Mouse (Mus musculus): ENCODE data around the gene Cuedc1. TPM values are rescaled to one million over a fixed set of nuclear protein-coding genes. Genes with fewer than 3 reads are reported as not detected.

Gene Cuedc1
- polyA plus RNA-seq, 1 experiment from 2014 or later, result 49.0 TPM

- peak; percentile 80 for ATAC-seq (ENCODE audit: low FRiP score)
These were observed 117.3 kb downstream of the Cuedc1 start for GRCm38 (mm10) chr11:88214881-88215831.

GRCm38 (mm10) chr11:88216231-88216685 is 118.4 kb downstream of the Cuedc1 start:
- peak overlapping the region; percentile 52 for H3K4me2 ChIP-seq
- peaks cover 7% of the 10 kb centered on the region for H3K36me3 ChIP-seq
- peak overlapping the region; percentile 26 for H3K9ac ChIP-seq (replicated peaks)
- 7% methylated on average over 10 of the region's 10 CpGs for WGBS
- H3K27ac ChIP-seq (replicated peaks), result peak overlapping the region; percentile 78
- H3K4me3 ChIP-seq (replicated peaks), result peak overlapping the region; percentile 23
- H3K4me1 ChIP-seq, result peaks cover 20% of the 10 kb centered on the region
- peak; percentile 43; the same call in 1 of the 2 replicates for ATAC-seq (ENCODE audit: low FRiP score)
- H3K9me3 ChIP-seq (replicated peaks), result no peaks in the 10 kb centered on the region
- no peaks in the 10 kb centered on the region for H3K27me3 ChIP-seq (replicated peaks)

More at GRCm38 (mm10) chr11:88214881-88215831, 117.3 kb downstream of the Cuedc1 start:
- Histone ChIP-seq H3K36me3 (peaks cover 18% of the 10 kb centered on the region), H3K27me3 (replicated peaks) (no peaks in the 10 kb centered on the region), H3K4me2 (peak overlapping the region; percentile 52), H3K27ac (replicated peaks) (peak overlapping the region; percentile 78), H3K4me1 (peaks cover 20% of the 10 kb centered on the region), H3K9ac (replicated peaks) (peak overlapping the region; percentile 22; the same call in 1 of the 2 replicates), H3K9me3 (replicated peaks) (no peaks in the 10 kb centered on the region), H3K4me3 (replicated peaks) (peak overlapping the region; percentile 23)
- WGBS, result 48% methylated on average over 21 of the region's 21 CpGs

- no peak overlapping the region for H3K9ac ChIP-seq (replicated peaks)
- ATAC-seq (ENCODE audit: low FRiP score), result no peak
- no peaks in the 10 kb centered on the region for H3K36me3 ChIP-seq
- peaks cover 20% of the 10 kb centered on the region for H3K4me1 ChIP-seq
- WGBS, result 92% methylated on average over 6 of the region's 6 CpGs
- no peak overlapping the region for H3K4me3 ChIP-seq (replicated peaks)
- no peak overlapping the region for H3K4me2 ChIP-seq
- H3K27me3 ChIP-seq (replicated peaks), result no peaks in the 10 kb centered on the region
- no peak overlapping the region for H3K27ac ChIP-seq (replicated peaks)
- no peaks in the 10 kb centered on the region for H3K9me3 ChIP-seq (replicated peaks)
These were observed 120.3 kb downstream of the Cuedc1 start for GRCm38 (mm10) chr11:88218155-88218554.

- Histone ChIP-seq H3K4me3 (replicated peaks) (no peak overlapping the region), H3K36me3 (no peaks in the 10 kb centered on the region), H3K9me3 (replicated peaks) (no peaks in the 10 kb centered on the region), H3K4me2 (no peak overlapping the region), H3K27me3 (replicated peaks) (no peaks in the 10 kb centered on the region), H3K4me1 (peaks cover 20% of the 10 kb centered on the region), H3K27ac (replicated peaks) (no peak overlapping the region), H3K9ac (replicated peaks) (no peak overlapping the region)
- ATAC-seq (ENCODE audit: low FRiP score), result no peak
- WGBS, result 73% methylated on average over 7 of the region's 7 CpGs
These were observed 120.7 kb downstream of the Cuedc1 start for GRCm38 (mm10) chr11:88218586-88218985.

- no peaks in the 10 kb centered on the region for H3K36me3 ChIP-seq
- H3K4me1 ChIP-seq, result no peaks in the 10 kb centered on the region
- WGBS, result 76% methylated on average over 15 of the region's 15 CpGs
- H3K9me3 ChIP-seq (replicated peaks), result no peaks in the 10 kb centered on the region
- no peak overlapping the region for H3K4me2 ChIP-seq
- ATAC-seq (ENCODE audit: low FRiP score), result no peak
- no peak overlapping the region for H3K9ac ChIP-seq (replicated peaks)
- no peak overlapping the region for H3K4me3 ChIP-seq (replicated peaks)
- H3K27me3 ChIP-seq (replicated peaks), result no peaks in the 10 kb centered on the region
- no peak overlapping the region for H3K27ac ChIP-seq (replicated peaks)
These were observed 124.1 kb downstream of the Cuedc1 start for GRCm38 (mm10) chr11:88221929-88222475.

- WGBS, result 90% methylated on average over 17 of the region's 17 CpGs
- H3K9me3 ChIP-seq (replicated peaks), result no peaks in the 10 kb centered on the region
- H3K4me1 ChIP-seq, result peaks cover 3% of the 10 kb centered on the region; the same call in 1 of the 2 replicates
- no peaks in the 10 kb centered on the region for H3K27me3 ChIP-seq (replicated peaks)
- H3K36me3 ChIP-seq, result no peaks in the 10 kb centered on the region
- no peak for ATAC-seq (ENCODE audit: low FRiP score)
- no peak overlapping the region for H3K4me3 ChIP-seq (replicated peaks)
- H3K27ac ChIP-seq (replicated peaks), result no peak overlapping the region
- H3K9ac ChIP-seq (replicated peaks), result no peak overlapping the region
- no peak overlapping the region for H3K4me2 ChIP-seq
These were observed 129.4 kb downstream of the Cuedc1 start for GRCm38 (mm10) chr11:88227001-88227957.

GRCm38 (mm10) chr11:88231213-88231790 is 133.4 kb downstream of the Cuedc1 start:
- no peaks in the 10 kb centered on the region for H3K9me3 ChIP-seq (replicated peaks)
- H3K36me3 ChIP-seq, result no peaks in the 10 kb centered on the region
- H3K9ac ChIP-seq (replicated peaks), result no peak overlapping the region
- no peak overlapping the region for H3K27ac ChIP-seq (replicated peaks)
- no peak overlapping the region for H3K4me3 ChIP-seq (replicated peaks)
- H3K4me2 ChIP-seq, result no peak overlapping the region
- 68% methylated on average over 4 of the region's 4 CpGs for WGBS
- no peak for ATAC-seq (ENCODE audit: low FRiP score)
- H3K4me1 ChIP-seq, result peaks cover 35% of the 10 kb centered on the region
- H3K27me3 ChIP-seq (replicated peaks), result no peaks in the 10 kb centered on the region

- no peaks in the 10 kb centered on the region for H3K27me3 ChIP-seq (replicated peaks)
- H3K4me1 ChIP-seq, result peaks cover 35% of the 10 kb centered on the region
- H3K4me2 ChIP-seq, result peak overlapping the region; percentile 11; the same call in 1 of the 2 replicates
- 0 out of 2 replicates have a peak overlapping the region, but pooled peaks have one; percentile 7 for H3K9ac ChIP-seq (replicated peaks)
- WGBS, result 17% methylated on average over 17 of the region's 17 CpGs
- H3K27ac ChIP-seq (replicated peaks), result peak overlapping the region; percentile 54; the same call in 1 of the 2 replicates
- ATAC-seq (ENCODE audit: low FRiP score), result peak; percentile 54
- no peaks in the 10 kb centered on the region for H3K36me3 ChIP-seq
- no peaks in the 10 kb centered on the region for H3K9me3 ChIP-seq (replicated peaks)
- H3K4me3 ChIP-seq (replicated peaks), result no peak overlapping the region
These were observed 135.9 kb downstream of the Cuedc1 start for GRCm38 (mm10) chr11:88233528-88234427.

- ATAC-seq (ENCODE audit: low FRiP score), result no peak
These were observed 136.9 kb downstream of the Cuedc1 start for GRCm38 (mm10) chr11:88234789-88235188.

More at GRCm38 (mm10) chr11:88234789-88235188, 136.9 kb downstream of the Cuedc1 start:
- 29% methylated on average over 4 of the region's 4 CpGs for WGBS
- Histone ChIP-seq H3K9me3 (replicated peaks) (no peaks in the 10 kb centered on the region), H3K4me2 (no peak overlapping the region), H3K4me1 (peaks cover 35% of the 10 kb centered on the region), H3K4me3 (replicated peaks) (no peak overlapping the region), H3K27ac (replicated peaks) (no peak overlapping the region), H3K9ac (replicated peaks) (no peak overlapping the region), H3K36me3 (no peaks in the 10 kb centered on the region), H3K27me3 (replicated peaks) (no peaks in the 10 kb centered on the region)
